Mouse (Mus musculus): ENCODE data around the gene Bcl9. TPM values are rescaled to one million over a fixed set of nuclear protein-coding genes. Genes with fewer than 3 reads are reported as not detected.

Gene Bcl9
- total RNA-seq, 2 experiments from 2014 or later = 64.7 to 67.6 TPM

GRCm38 (mm10) chr3:97281426-97281825 is 16.3 kb downstream of the Bcl9 start:
- TF ChIP-seq CTCF (conservative IDR thresholded peaks at IDR 0.05) = no peak
- no peak for DNase-seq (ENCODE audit: low spot score in 2 of 2)
- Histone ChIP-seq H3K27ac (no peak overlapping the region), H3K4me3 (no peak overlapping the region)

DNA sequence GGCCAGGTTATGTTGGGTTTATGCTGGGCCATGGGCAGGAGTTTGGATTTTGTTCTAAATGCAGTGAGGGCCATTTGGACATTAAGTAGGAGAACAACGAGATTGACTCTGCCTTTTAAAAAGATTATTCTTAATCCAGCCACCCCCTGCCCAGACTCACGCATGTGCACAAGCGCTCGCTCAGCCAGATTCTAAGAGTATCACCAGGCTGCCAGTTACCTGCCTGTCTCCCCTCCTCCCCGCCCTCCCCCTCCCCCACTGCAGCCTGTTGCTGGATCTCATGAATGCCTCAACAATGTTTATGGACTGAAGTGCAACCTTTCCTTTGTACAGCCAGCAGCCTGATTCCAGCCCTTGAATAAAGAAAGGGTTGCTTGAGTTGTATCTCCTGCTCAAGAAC is 22.0 kb downstream of the Bcl9 start:
- Histone ChIP-seq H3K4me3 (no peak overlapping the region), H3K27ac (no peak overlapping the region)
- no peak for TF ChIP-seq CTCF (conservative IDR thresholded peaks at IDR 0.05)
- no peak for DNase-seq (ENCODE audit: low spot score in 2 of 2)

DNA sequence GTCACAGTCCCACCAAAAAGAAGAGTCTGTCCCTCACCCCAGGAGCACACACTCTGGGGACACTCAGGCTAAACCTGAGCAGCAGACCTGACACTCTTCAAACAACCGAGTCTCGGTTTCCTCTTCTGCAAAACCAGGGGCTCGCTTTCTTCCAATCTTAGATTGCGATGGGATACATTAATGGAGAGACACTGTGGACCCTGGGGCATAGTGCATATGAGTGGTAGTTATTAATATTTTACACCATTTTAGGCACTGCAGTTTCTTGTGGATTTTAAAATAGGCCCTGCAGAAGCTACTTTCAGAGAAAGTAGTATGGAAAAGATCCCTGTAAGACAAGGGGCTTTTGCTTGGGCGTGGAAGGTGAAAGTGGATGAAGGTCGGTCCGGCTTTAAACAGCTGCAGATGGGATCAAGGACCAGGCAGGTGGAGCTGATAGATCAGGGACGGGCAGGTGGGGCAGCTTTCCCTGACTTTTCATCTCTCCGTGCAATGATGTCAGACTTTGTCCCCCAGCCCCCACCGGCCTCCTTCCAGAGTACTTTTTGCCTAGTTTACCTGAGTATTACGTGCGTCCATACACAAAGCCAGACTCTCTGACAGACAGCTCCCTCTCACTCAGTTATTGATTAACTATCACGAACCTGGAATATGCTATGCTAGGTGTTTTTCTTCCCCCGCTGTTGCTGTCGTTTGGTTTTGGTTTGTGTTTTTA is 23.0 kb downstream of the Bcl9 start:
- Histone ChIP-seq H3K4me3 (no peak overlapping the region), H3K27ac (no peak overlapping the region)
- TF ChIP-seq CTCF (conservative IDR thresholded peaks at IDR 0.05) = no peak
- DNase-seq (ENCODE audit: low spot score in 2 of 2) = no peak

DNA sequence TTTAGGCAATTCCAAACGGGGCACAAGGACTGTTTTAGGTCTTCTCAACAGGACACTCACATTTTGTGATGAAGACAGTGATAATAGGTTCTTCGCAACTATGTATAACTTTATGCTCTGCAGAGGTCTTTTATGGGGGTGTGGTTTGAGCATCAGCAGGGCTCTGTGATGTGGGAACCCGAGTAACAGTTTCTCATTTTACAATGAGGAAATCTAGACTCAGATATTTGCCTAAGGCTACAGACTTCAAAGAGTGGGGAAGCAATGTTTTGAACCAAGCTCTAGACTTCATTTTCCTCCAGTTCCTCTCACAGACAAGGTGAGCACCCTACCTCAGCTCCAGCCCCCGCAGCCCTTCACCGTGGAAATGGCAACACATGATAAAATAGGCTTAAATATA is 23.8 kb downstream of the Bcl9 start:
- TF ChIP-seq CTCF (conservative IDR thresholded peaks at IDR 0.05) = no peak
- no peak overlapping the region for H3K4me3 ChIP-seq
- H3K27ac ChIP-seq = no peak overlapping the region
- no peak for DNase-seq (ENCODE audit: low spot score in 2 of 2)

DNA sequence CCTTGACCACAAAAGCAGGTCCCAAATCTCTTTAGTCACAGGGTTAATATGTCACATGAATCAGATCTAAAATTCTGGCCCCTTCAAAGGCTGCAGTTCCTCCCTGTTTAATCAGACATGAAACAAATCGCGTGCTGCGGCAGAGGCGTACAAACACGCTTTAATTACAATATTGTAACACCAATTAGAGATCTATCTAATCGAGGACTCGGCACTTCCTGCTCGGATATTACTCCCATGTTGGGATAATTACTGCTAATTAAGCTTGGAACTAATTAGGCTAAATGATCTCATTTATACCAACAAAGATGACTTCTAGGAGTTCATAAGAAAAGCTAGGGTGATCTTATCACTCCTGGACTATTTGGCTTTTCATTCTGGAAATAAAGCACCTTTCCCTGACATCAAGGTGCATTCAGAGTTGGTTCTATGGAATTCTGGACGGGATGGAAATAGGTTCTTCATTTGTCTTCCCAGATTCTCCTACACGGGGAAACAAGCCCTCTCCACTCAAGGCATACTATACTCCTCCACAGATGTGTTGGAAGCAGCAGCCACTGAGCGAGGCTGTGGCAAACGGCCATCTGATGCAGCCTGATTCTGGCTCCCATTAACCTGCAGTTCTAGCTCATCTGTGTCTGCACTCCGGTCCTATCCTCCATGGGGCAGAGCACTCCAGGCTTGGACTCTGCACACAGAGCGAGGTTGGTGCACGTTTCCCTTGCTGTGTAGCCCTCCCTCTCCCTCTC is 31.9 kb downstream of the Bcl9 start:
- DNase-seq (ENCODE audit: low spot score in 2 of 2) = no peak
- TF ChIP-seq CTCF (conservative IDR thresholded peaks at IDR 0.05) = no peak
- Histone ChIP-seq H3K27ac (no peak overlapping the region), H3K4me3 (no peak overlapping the region; the same call in 1 of the 2 replicates)

DNA sequence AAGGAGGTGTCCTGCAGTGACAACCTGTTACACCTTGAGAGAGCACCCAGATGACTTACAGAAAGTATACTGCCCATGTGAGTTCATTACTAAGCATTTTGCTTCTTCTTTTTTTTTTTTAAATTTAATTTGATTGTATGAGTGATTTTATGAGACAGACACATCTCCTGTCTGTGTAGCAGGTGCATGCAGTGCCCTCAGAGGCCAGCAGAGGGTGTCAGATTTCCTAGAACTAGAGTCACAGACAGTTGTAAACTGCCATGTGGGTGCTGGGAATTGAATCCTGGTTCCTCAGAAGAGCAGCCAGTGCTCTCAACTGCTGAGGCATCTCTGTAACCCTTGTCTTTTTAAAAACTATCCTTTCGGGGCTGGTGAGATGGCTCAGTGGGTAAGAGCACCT is 35.5 kb downstream of the Bcl9 start:
- H3K27ac ChIP-seq = no peak overlapping the region
- no peak for DNase-seq (ENCODE audit: low spot score in 2 of 2)
- no peak overlapping the region for H3K4me3 ChIP-seq
- peak; percentile 59 for TF ChIP-seq CTCF (conservative IDR thresholded peaks at IDR 0.05)

DNA sequence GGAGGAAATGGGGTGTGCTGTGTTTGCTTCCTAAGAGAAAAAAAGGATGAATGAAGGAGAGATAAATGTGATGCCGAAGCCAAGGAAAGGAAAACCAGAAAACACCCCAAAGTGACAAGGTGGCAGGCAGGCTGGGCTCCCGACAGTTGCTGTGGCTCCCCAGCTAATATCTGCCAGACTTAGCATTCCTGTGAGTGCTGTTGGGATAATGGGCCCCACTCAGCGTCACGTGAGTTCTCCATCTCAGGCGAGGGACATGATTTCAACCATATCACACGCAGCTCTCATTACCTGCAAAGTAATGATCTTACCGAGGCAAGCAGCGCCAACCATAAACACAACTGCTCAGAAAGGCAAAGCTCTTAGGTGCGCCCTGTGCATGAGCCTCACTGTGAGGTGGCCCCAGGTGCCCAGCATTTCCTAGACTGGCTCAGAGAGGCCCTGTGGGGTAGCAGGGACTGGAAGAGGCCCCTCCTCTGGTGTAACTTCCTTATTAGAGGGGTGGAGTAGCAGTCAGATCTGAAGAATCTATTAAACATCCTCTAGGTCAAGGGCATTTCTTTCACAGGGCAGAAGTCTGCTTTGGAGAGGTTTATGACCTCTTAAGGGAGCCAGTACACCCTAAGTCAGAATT is 41.9 kb downstream of the Bcl9 start:
- no peak for TF ChIP-seq CTCF (conservative IDR thresholded peaks at IDR 0.05)
- no peak overlapping the region; the same call in 1 of the 2 replicates for H3K27ac ChIP-seq
- DNase-seq (ENCODE audit: low spot score in 2 of 2) = no peak
- no peak overlapping the region for H3K4me3 ChIP-seq

GRCm38 (mm10) chr3:97254861-97255465 is 42.8 kb downstream of the Bcl9 start:
- no peak overlapping the region for H3K27ac ChIP-seq
- no peak for DNase-seq (ENCODE audit: low spot score in 2 of 2)
- H3K4me3 ChIP-seq = no peak overlapping the region
- TF ChIP-seq CTCF (conservative IDR thresholded peaks at IDR 0.05) = no peak

GRCm38 (mm10) chr3:97253823-97254600 is 43.7 kb downstream of the Bcl9 start:
- no peak for TF ChIP-seq CTCF (conservative IDR thresholded peaks at IDR 0.05)
- H3K4me3 ChIP-seq = no peak overlapping the region
- no peak for DNase-seq (ENCODE audit: low spot score in 2 of 2)
- H3K27ac ChIP-seq = no peak overlapping the region

- no peak for TF ChIP-seq CTCF (conservative IDR thresholded peaks at IDR 0.05)
- no peak for DNase-seq (ENCODE audit: low spot score in 2 of 2)
These were observed 44.8 kb downstream of the Bcl9 start for GRCm38 (mm10) chr3:97252896-97253295.

GRCm38 (mm10) chr3:97242629-97243167 is 55.0 kb downstream of the Bcl9 start:
- no peak overlapping the region for H3K27ac ChIP-seq
- no peak for TF ChIP-seq CTCF (conservative IDR thresholded peaks at IDR 0.05)
- H3K4me3 ChIP-seq = no peak overlapping the region
- DNase-seq (ENCODE audit: low spot score in 2 of 2) = no peak

More at GRCm38 (mm10) chr3:97252896-97253295, 44.8 kb downstream of the Bcl9 start:
- Histone ChIP-seq H3K27ac (no peak overlapping the region), H3K4me3 (no peak overlapping the region)

GRCm38 (mm10) chr3:97241826-97242225 is 55.9 kb downstream of the Bcl9 start:
- no peak for TF ChIP-seq CTCF (conservative IDR thresholded peaks at IDR 0.05)
- H3K27ac ChIP-seq = peak overlapping the region; percentile 20
- DNase-seq (ENCODE audit: low spot score in 2 of 2) = no peak
- H3K4me3 ChIP-seq = no peak overlapping the region

Measured in layer of hippocampus, adult 2 months (tissue).